Mouse (Mus musculus) forebrain, embryonic 15.5 days (tissue): Measurements from ENCODE around the gene Ovol1. TPM values are rescaled to one million over a fixed set of nuclear protein-coding genes. Genes with fewer than 3 reads are reported as not detected.
A peak's percentile ranks its signal among the peaks of the same experiment; 100 is the strongest.

ENCODE experiments used
- ATAC-seq: fragments of 200-750 bp; cut with Nextera tagmentation; replicated peaks from 2 replicates; pipeline ENCODE4 v1.8.0; 2017; ENCODE audit warnings: mild to moderate bottlenecking, moderate TSS enrichment, moderate library complexity
- H3K27ac ChIP-seq: fragments of 300-500 bp; sonication (generic); replicated peaks from 2 replicates; pipeline ENCODE4 v1.5.1; 2015; ENCODE audit warnings: mild to moderate bottlenecking, inconsistent platforms
- H3K27me3 ChIP-seq: fragments of 300-500 bp; sonication (generic); 2 replicates; pipeline ENCODE4 v1.6.1; 2015; ENCODE audit warnings: inconsistent platforms
- H3K36me3 ChIP-seq: fragments of 300-500 bp; sonication (generic); 2 replicates; pipeline ENCODE4 v1.6.1; 2015; ENCODE audit warnings: mild to moderate bottlenecking, inconsistent platforms
- H3K4me1 ChIP-seq: fragments of 300-500 bp; sonication (generic); 2 replicates; pipeline ENCODE4 v1.6.1; 2015; ENCODE audit warnings: inconsistent platforms
- H3K4me2 ChIP-seq: fragments of 300-500 bp; sonication (generic); replicated peaks from 2 replicates; pipeline ENCODE4 v1.6.1; 2015; ENCODE audit warnings: mild to moderate bottlenecking, inconsistent platforms
- H3K4me3 ChIP-seq: fragments of 300-500 bp; sonication (generic); 2 replicates; pipeline ENCODE4 v1.5.1; 2015; ENCODE audit warnings: mild to moderate bottlenecking, inconsistent platforms
- H3K9ac ChIP-seq: fragments of 300-500 bp; sonication (generic); replicated peaks from 2 replicates; pipeline ENCODE4 v1.6.1; 2015; ENCODE audit warnings: mild to moderate bottlenecking, inconsistent platforms
- H3K9me3 ChIP-seq: fragments of 300-500 bp; sonication (generic); 2 replicates; pipeline ENCODE4 v1.6.1; 2016; ENCODE audit warnings: inconsistent platforms
- WGBS: fragments of 180-500 bp; shearing (Covaris S2); methylation state at CpG from one replicate; pipeline ENCODE4 v1.1.7; 2015; ENCODE audit warnings: mixed read lengths; 5-methylcytosine and 5-hydroxymethylcytosine counted together
- polyA plus RNA-seq: library from polyadenylated mRNA; unstranded; fragments of >200 nt; fragmentation: Nextera tagmentation; extraction: Ambion mirVana; gene quantifications from 2 replicates; pipeline ENCODE4 v1.2.1, GENCODE M21; 2015

Ovol1 gene
- polyA plus RNA-seq, 1 experiment from 2014 or later, result not detected

DNA sequence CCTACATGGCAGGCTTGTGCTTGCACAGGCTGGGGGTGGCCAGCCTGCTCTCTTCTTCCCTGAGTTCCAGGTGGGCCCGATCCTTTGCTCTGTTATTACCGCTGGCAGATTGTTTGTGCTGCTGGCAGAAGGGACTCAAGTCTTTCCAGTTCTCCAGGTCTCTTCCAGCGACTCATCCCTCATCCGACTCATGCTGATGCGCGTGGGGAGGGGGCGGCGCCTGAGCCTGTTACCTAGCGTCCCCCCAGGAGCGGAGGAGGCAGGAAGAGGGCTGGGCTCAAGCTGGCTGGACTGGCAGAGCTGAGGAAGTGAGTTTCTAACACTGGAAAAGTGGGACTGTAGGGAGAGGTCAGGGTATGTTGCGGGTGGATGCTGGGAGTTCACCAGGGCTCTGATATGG lies 16.4 kb downstream of the Ovol1 start:
- Histone ChIP-seq H3K27ac (no peak overlapping the region), H3K4me2 (no peak overlapping the region), H3K4me1 (no peaks in the 10 kb centered on the region), H3K9me3 (no peaks in the 10 kb centered on the region), H3K9ac (no peak overlapping the region), H3K27me3 (no peaks in the 10 kb centered on the region), H3K4me3 (no peak overlapping the region), H3K36me3 (no peaks in the 10 kb centered on the region)
- no peak for ATAC-seq
- 56% methylated on average over 11 of the region's 11 CpGs for WGBS

DNA sequence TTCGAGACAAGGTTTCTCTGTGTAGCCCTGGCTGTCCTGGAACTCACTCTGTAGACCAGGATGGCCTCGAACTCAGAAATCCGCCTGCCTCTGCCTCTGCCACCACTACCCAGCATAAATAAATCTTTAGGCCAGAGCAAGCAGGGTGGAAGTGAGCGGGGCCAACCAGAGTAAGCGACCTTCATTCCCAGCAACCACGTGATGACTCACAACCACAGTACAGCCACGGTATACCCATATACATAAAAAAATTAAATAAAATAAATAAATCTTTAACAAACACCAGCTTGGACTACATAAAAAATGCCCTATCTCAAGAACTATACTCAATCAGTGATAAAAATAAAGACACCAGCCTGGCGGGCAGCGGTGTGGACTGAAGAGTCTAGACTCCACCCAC lies 17.1 kb downstream of the Ovol1 start:
- 86% methylated on average over 9 of the region's 9 CpGs for WGBS
- Histone ChIP-seq H3K27me3 (no peaks in the 10 kb centered on the region), H3K9ac (no peak overlapping the region), H3K4me2 (no peak overlapping the region), H3K4me1 (no peaks in the 10 kb centered on the region), H3K36me3 (no peaks in the 10 kb centered on the region), H3K9me3 (no peaks in the 10 kb centered on the region), H3K27ac (no peak overlapping the region), H3K4me3 (no peak overlapping the region)
- no peak for ATAC-seq

DNA sequence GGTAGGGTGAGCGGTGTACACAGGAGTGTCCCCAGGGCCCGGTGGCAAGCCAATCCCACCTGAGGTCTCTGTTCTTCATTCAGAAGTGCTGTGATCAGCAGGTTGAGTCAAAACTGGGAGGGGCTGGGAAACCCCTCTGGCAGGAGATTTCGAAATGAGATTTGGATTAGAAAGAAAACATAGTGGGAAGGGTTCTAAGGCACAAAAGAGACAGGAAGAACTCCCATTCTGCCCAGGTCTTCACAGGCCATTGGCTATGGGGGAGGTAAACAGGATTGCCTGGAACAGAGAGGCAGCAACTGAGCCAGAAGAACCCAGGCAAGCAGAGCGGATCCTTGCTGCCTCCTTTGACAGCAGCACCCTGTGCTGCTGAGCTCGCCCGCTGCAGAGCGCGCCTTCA lies 21.7 kb downstream of the Ovol1 start:
- Histone ChIP-seq H3K27ac (no peak overlapping the region), H3K9me3 (no peaks in the 10 kb centered on the region), H3K4me1 (no peaks in the 10 kb centered on the region), H3K36me3 (no peaks in the 10 kb centered on the region), H3K4me3 (no peak overlapping the region), H3K27me3 (no peaks in the 10 kb centered on the region), H3K4me2 (no peak overlapping the region), H3K9ac (no peak overlapping the region)
- ATAC-seq, result no peak
- 60% methylated on average over 8 of the region's 8 CpGs for WGBS

DNA sequence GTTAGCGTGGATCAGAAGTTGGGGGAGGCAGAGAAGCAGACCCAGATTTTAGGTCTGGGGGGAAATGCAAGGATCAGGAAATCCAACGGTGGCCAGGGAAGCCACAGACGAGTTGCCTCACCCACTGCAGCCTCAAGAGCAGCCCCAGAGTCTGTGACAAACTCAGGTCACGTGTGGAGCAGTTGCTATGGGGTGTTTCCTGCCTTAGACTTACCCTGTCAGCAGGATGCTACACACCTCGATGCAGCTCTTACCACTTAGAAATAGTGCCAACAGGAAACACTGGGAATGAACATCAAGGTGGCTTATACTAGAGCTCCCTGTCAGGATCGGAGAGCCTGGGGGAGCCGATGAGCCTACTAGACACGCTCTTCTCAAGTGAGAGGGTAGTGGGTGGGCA lies 27.9 kb downstream of the Ovol1 start:
- no peak overlapping the region for H3K27ac ChIP-seq
- ATAC-seq, result no peak
- 76% methylated on average over 8 of the region's 8 CpGs for WGBS
- H3K4me1 ChIP-seq, result peaks cover 11% of the 10 kb centered on the region
- H3K4me3 ChIP-seq, result no peak overlapping the region
- H3K4me2 ChIP-seq, result no peak overlapping the region
- H3K9me3 ChIP-seq, result no peaks in the 10 kb centered on the region
- H3K9ac ChIP-seq, result no peak overlapping the region
- H3K27me3 ChIP-seq, result no peaks in the 10 kb centered on the region
- no peaks in the 10 kb centered on the region for H3K36me3 ChIP-seq

- Histone ChIP-seq H3K9me3 (no peaks in the 10 kb centered on the region), H3K27me3 (no peaks in the 10 kb centered on the region), H3K27ac (no peak overlapping the region), H3K4me3 (no peak overlapping the region), H3K36me3 (no peaks in the 10 kb centered on the region), H3K9ac (no peak overlapping the region), H3K4me1 (peaks cover 11% of the 10 kb centered on the region), H3K4me2 (no peak overlapping the region)
- 6% methylated on average over 7 of the region's 7 CpGs for WGBS
- ATAC-seq, result no peak
Observed at GRCm38 (mm10) chr19:5530138-5530524, 30.3 kb downstream of the Ovol1 start.

DNA sequence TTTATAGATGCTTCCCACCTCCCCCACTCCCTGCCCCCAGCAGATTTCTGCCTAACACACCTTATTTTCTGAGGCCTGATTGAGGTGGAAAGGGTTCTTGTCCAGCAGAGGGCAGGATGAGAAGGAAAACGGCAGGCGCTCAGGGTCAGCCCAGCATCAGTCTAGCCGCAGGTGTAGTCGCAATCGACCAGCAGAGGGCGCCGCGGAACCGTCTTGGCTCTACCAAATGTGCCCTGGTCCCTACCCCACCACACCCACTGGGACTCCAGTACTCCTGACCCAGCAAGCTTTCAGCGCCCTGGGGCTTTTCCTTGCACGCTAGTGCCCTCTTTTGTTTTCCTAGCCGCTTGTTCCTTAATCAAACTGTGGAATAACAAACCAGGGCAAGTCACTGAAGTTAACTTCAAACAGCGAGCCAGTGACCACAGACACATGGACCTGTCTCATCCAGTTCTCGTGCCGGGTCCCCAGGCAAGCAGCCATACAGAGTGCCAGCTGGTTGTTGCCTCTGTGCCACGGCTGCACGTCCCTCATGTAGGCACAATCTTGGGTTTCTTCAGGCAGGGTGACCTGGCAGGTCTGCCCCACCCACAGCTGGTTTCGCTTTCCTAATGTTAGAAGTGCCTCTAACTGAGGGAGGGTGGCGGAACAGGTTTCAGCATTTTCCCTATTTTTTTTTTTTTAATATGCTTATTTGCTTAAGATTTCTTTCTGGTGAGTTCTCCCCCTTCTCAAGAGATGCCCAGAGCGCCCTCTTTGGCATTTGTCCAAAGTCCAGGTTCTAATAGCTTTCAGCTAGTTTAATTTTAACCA lies 30.9 kb downstream of the Ovol1 start:
- 10% methylated on average over 20 of the region's 20 CpGs for WGBS
- Histone ChIP-seq H3K27me3 (no peaks in the 10 kb centered on the region), H3K27ac (no peak overlapping the region), H3K9ac (no peak overlapping the region), H3K4me3 (no peak overlapping the region), H3K9me3 (no peaks in the 10 kb centered on the region), H3K4me2 (peak overlapping the region; percentile 12), H3K4me1 (peaks cover 11% of the 10 kb centered on the region), H3K36me3 (no peaks in the 10 kb centered on the region)
- peak; percentile 86 for ATAC-seq

GRCm38 (mm10) chr19:5525204-5525603 lies 35.2 kb downstream of the Ovol1 start:
- Histone ChIP-seq H3K36me3 (no peaks in the 10 kb centered on the region), H3K27ac (no peak overlapping the region), H3K4me1 (peaks cover 9% of the 10 kb centered on the region), H3K4me3 (no peak overlapping the region), H3K9me3 (no peaks in the 10 kb centered on the region), H3K27me3 (no peaks in the 10 kb centered on the region), H3K4me2 (no peak overlapping the region), H3K9ac (no peak overlapping the region)
- no peak for ATAC-seq
- WGBS, result 77% methylated on average over 5 of the region's 5 CpGs

DNA sequence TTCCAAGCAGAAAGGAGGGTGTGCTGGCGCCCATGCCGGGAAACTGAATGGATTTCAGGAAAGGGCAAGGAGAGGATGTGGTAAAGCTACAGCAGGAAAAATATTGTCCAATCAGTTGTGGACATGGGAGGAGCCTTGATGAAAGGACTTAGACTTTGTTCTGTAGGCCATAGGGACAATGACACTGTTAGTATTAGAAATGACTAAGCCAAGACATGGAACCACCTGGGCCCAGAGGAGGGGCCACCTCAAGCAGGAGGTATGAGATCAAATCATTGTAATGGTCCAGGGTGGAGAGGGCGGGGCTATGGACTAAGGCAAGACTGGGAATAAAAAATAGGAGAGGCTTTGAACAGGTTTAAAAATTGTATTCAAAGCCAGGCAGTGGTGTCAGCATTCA lies 41.7 kb downstream of the Ovol1 start:
- H3K4me3 ChIP-seq, result no peak overlapping the region
- H3K9me3 ChIP-seq, result no peaks in the 10 kb centered on the region
- no peak overlapping the region for H3K27ac ChIP-seq
- no peak for ATAC-seq
- H3K9ac ChIP-seq, result no peak overlapping the region
- H3K4me1 ChIP-seq, result no peaks in the 10 kb centered on the region
- no peak overlapping the region for H3K4me2 ChIP-seq
- no peaks in the 10 kb centered on the region for H3K36me3 ChIP-seq
- no peaks in the 10 kb centered on the region for H3K27me3 ChIP-seq
- WGBS, result 84% methylated on average over 3 of the region's 3 CpGs

DNA sequence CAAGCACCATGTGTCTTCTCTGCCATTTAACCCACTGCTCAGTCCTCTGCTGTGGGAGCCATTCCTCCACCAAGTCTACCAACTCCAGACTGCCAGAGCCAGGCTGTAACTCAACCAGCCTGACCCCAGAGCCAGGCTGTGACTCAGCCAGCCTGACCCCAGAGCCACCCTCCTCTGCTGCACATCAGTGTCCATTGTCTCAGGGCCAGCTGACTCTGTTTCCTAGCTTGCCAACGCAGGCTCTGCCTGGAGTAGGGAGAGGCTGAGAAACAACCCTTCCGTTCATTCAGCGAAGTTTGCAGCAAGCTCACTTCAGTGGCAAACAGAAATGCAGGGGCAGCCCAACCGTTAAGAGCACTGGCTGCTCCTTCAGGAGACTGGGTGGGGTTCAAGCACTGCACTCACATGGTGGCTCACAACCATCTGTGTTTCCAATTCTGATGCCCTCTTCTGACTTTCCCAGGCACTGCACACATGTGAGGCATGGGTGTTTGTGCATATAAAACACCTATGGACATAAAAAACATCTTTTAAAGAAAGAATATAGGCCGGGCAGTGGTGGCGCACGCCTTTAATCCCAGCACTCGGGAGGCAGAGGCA lies 43.4 kb downstream of the Ovol1 start:
- H3K4me2 ChIP-seq, result no peak overlapping the region
- ATAC-seq, result no peak
- no peak overlapping the region for H3K9ac ChIP-seq
- no peaks in the 10 kb centered on the region for H3K27me3 ChIP-seq
- H3K36me3 ChIP-seq, result no peaks in the 10 kb centered on the region
- 0 out of 2 replicates have a peak, but pooled peaks cover 6% of the 10 kb centered on the region for H3K4me1 ChIP-seq
- no peaks in the 10 kb centered on the region for H3K9me3 ChIP-seq
- no peak overlapping the region for H3K27ac ChIP-seq
- 80% methylated on average over 8 of the region's 8 CpGs for WGBS
- no peak overlapping the region for H3K4me3 ChIP-seq

GRCm38 (mm10) chr19:5515840-5516777 lies 44.3 kb downstream of the Ovol1 start:
- 81% methylated on average over 7 of the region's 7 CpGs for WGBS
- ATAC-seq, result no peak

GRCm38 (mm10) chr19:5513005-5513349 lies 47.5 kb downstream of the Ovol1 start:
- no peak overlapping the region for H3K9ac ChIP-seq
- peaks cover 27% of the 10 kb centered on the region for H3K4me1 ChIP-seq
- H3K36me3 ChIP-seq, result no peaks in the 10 kb centered on the region
- H3K9me3 ChIP-seq, result no peaks in the 10 kb centered on the region
- 80% methylated on average over 3 of the region's 3 CpGs for WGBS
- no peak overlapping the region for H3K4me2 ChIP-seq
- no peak for ATAC-seq
- H3K4me3 ChIP-seq, result no peak overlapping the region
- H3K27me3 ChIP-seq, result no peaks in the 10 kb centered on the region
- H3K27ac ChIP-seq, result no peak overlapping the region

More at GRCm38 (mm10) chr19:5515840-5516777, 44.3 kb downstream of the Ovol1 start:
- Histone ChIP-seq H3K27ac (no peak overlapping the region), H3K27me3 (no peaks in the 10 kb centered on the region), H3K4me3 (no peak overlapping the region), H3K4me2 (no peak overlapping the region), H3K36me3 (no peaks in the 10 kb centered on the region), H3K9ac (no peak overlapping the region), H3K4me1 (peaks cover 10% of the 10 kb centered on the region), H3K9me3 (no peaks in the 10 kb centered on the region)
